In the genomic region with DNA sequence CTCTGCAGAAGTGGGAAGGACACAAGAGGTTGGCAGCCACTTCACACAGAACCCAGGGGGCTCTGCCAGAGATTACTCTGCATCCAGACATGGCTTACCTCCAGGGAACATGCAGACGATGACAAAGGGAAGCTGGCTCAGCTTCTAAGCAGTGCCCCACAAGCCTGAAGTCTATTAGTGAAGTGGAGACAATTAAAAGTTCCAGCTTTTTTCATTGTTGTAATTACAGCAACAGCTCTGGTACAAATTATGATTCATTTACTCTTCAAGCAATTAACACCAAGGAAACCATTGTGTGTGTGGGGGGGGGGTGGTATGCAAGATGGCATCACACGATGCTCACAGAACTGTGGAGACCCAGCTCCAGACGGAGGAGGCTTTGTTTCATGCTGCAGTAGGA, we compare ENCODE assay signal across 21 mouse cellular contexts.
DNase-seq lines count a peak whose midpoint lies in the region; ATAC-seq and TF ChIP-seq lines count a peak whose summit lies in the region.
"Had no signal": no experiment of that assay in that cellular context is flagged by ENCODE, and none has a peak within 500 bp of the region (broad histone marks: within the 10 kb centered on the region; RNA-seq: fewer than 3 reads in every experiment).

No protein-coding gene starts in this region.

- H3K36me3 ChIP-seq in hindbrain, postnatal 0 days (ENCODE audit: insufficient read depth, low read length): no peaks in the 10 kb centered on the region
- H3K36me3 ChIP-seq in hindbrain, embryonic 12.5 days: no peaks in the 10 kb centered on the region
- H3K36me3 ChIP-seq: embryonic facial prominence, embryonic 13.5 days; forebrain, embryonic 15.5 days; heart, embryonic 12.5 days; hindbrain, embryonic 10.5 days; hindbrain, embryonic 15.5 days had no signal

- 0 out of 2 replicates have a peak, but pooled peaks have one; percentile 35 for ATAC-seq in hindbrain, postnatal 0 days
- ATAC-seq in hindbrain, embryonic 12.5 days (ENCODE audit: low FRiP score): no peak
- ATAC-seq: forebrain, embryonic 15.5 days; inflammation-experienced regulatory T-cells, adult 6 months had no signal

- no peaks in the 10 kb centered on the region for H3K9me3 ChIP-seq in hindbrain, postnatal 0 days (ENCODE audit: low read length)
- no peaks in the 10 kb centered on the region for H3K9me3 ChIP-seq in hindbrain, embryonic 12.5 days (replicated peaks)
- H3K9me3 ChIP-seq: embryonic facial prominence, embryonic 13.5 days; forebrain, embryonic 15.5 days; heart, embryonic 12.5 days; hindbrain, embryonic 10.5 days; hindbrain, embryonic 15.5 days had no signal

- H3K4me2 ChIP-seq in hindbrain, postnatal 0 days (ENCODE audit: low read depth, low read length): no peak overlapping the region
- no peak overlapping the region for H3K4me2 ChIP-seq in hindbrain, embryonic 12.5 days (replicated peaks)
- H3K4me2 ChIP-seq: embryonic facial prominence, embryonic 13.5 days; forebrain, embryonic 15.5 days; heart, embryonic 12.5 days; hindbrain, embryonic 15.5 days had no signal

- H3K4me1 ChIP-seq in hindbrain, postnatal 0 days (ENCODE audit: insufficient read depth, low read length): no peaks in the 10 kb centered on the region
- no peaks in the 10 kb centered on the region for H3K4me1 ChIP-seq in hindbrain, embryonic 12.5 days
- H3K4me1 ChIP-seq: embryonic facial prominence, embryonic 13.5 days; forebrain, embryonic 15.5 days; hindbrain, embryonic 10.5 days; hindbrain, embryonic 15.5 days had no signal

- peak; percentile 6 for DNase-seq in hindbrain, postnatal 0 days (ENCODE audit: low spot score)
- DNase-seq in retina, postnatal 1 day: peak; percentile 73
- DNase-seq in retina, embryonic 14.5 days (ENCODE audit: low spot score): no peak
- DNase-seq in brain, embryonic 18.5 days (ENCODE audit: low read depth, low spot score): peak; percentile 6
- DNase-seq in heart, adult 11 months: no peak
- DNase-seq in lung, postnatal 36 days: no peak
- DNase-seq: adrenal gland, adult 8-10 months; adrenal gland, postnatal 36 days; cerebellum, adult 18-20 months; cerebellum, adult 9-11 months; cerebellum, postnatal 36 days; gastrocnemius, postnatal 10 days; heart, adult 2 months had no signal

- H3K4me3 ChIP-seq in hindbrain, postnatal 0 days (ENCODE audit: low read length): no peak overlapping the region
- no peak overlapping the region for H3K4me3 ChIP-seq in hindbrain, embryonic 12.5 days
- H3K4me3 ChIP-seq: embryonic facial prominence, embryonic 13.5 days; forebrain, embryonic 15.5 days; heart, adult 2 months; heart, embryonic 12.5 days; hindbrain, embryonic 10.5 days; hindbrain, embryonic 15.5 days had no signal

- H3K27ac ChIP-seq in hindbrain, postnatal 0 days: no peak overlapping the region
- no peak overlapping the region for H3K27ac ChIP-seq in hindbrain, embryonic 12.5 days
- H3K27ac ChIP-seq: embryonic facial prominence, embryonic 13.5 days; forebrain, embryonic 15.5 days; heart, adult 2 months; hindbrain, embryonic 10.5 days; hindbrain, embryonic 15.5 days had no signal

- no peak for TF ChIP-seq CTCF in hindbrain, postnatal 0 days (IDR thresholded peaks at IDR 0.05; ENCODE audit: low read depth)

- WGBS in hindbrain, postnatal 0 days: 40% methylated on average over 3 of the region's 3 CpGs
- WGBS in hindbrain, embryonic 12.5 days: 81% methylated on average over 3 of the region's 3 CpGs

- no peaks in the 10 kb centered on the region for H3K27me3 ChIP-seq in hindbrain, postnatal 0 days (ENCODE audit: insufficient read depth, low read length)
- no peaks in the 10 kb centered on the region for H3K27me3 ChIP-seq in hindbrain, embryonic 12.5 days
- H3K27me3 ChIP-seq: CH12.LX; embryonic facial prominence, embryonic 13.5 days; forebrain, embryonic 15.5 days; heart, embryonic 12.5 days; hindbrain, embryonic 15.5 days had no signal

- H3K9ac ChIP-seq in hindbrain, postnatal 0 days (replicated peaks; ENCODE audit: low read length): no peak overlapping the region
- no peak overlapping the region for H3K9ac ChIP-seq in hindbrain, embryonic 12.5 days
- H3K9ac ChIP-seq: embryonic facial prominence, embryonic 13.5 days; forebrain, embryonic 15.5 days; heart, embryonic 12.5 days; hindbrain, embryonic 15.5 days had no signal

Comparison
In these comparisons a context has a peak if more than half of its experiments do, and no peak if none do; other contexts are left out.
1. DNase-seq: peak in hindbrain, postnatal 0 days (single experiment), retina, postnatal 1 day (single experiment) and brain, embryonic 18.5 days (single experiment); none in retina, embryonic 14.5 days (single experiment), heart, adult 11 months (single experiment) and lung, postnatal 36 days (single experiment).